Mouse (Mus musculus): ENCODE results near the gene Rab44.

GRCm38 (mm10) chr17:29072701-29073307, 41.1 kb upstream of the Rab44 start:
- TF ChIP-seq POLR2A (IDR thresholded peaks at IDR 0.05; ENCODE audit: insufficient read depth, low read depth, low read length), result no peak
- no peak for TF ChIP-seq CTCF (IDR thresholded peaks at IDR 0.05)
- no peak for TF ChIP-seq EP300 (IDR thresholded peaks at IDR 0.05; ENCODE audit: insufficient read depth, low read depth, low read length)
